Mouse (Mus musculus) midbrain, embryonic 16.5 days (tissue): Measurements from ENCODE around the gene Rgcc. TPM values are rescaled to one million over a fixed set of nuclear protein-coding genes. Genes with fewer than 3 reads are reported as not detected.

Experiments
- ATAC-seq: fragments of 200-750 bp; cut with Nextera tagmentation; 2 replicates; pipeline ENCODE4 v1.8.0; 2017; ENCODE audit warnings: moderate TSS enrichment
- H3K27ac ChIP-seq: fragments of 300-500 bp; sonication (generic); 2 replicates; pipeline ENCODE4 v1.5.1; 2014; ENCODE audit warnings: mild to moderate bottlenecking, low read length, mixed read lengths
- H3K27me3 ChIP-seq: fragments of 300-500 bp; sonication (generic); 2 replicates; pipeline ENCODE4 v1.6.1; 2014; ENCODE audit warnings: low read depth, low read length, mixed read lengths; ENCODE audit not compliant: control insufficient read depth, insufficient read depth
- H3K36me3 ChIP-seq: fragments of 300-500 bp; sonication (generic); 2 replicates; pipeline ENCODE4 v1.6.1; 2014; ENCODE audit warnings: mild to moderate bottlenecking, low read length, moderate library complexity, mixed read lengths; ENCODE audit not compliant: control insufficient read depth, insufficient read depth
- H3K4me1 ChIP-seq: fragments of 300-500 bp; sonication (generic); 2 replicates; pipeline ENCODE4 v1.6.1; 2014; ENCODE audit warnings: mild to moderate bottlenecking, low read length, mixed read lengths; ENCODE audit not compliant: control insufficient read depth, insufficient read depth
- H3K4me2 ChIP-seq: fragments of 300-500 bp; sonication (generic); 2 replicates; pipeline ENCODE4 v1.6.1; 2014; ENCODE audit warnings: mild to moderate bottlenecking, low read length, mixed read lengths
- H3K4me3 ChIP-seq: fragments of 300-500 bp; sonication (generic); 2 replicates; pipeline ENCODE4 v1.5.1; 2014; ENCODE audit warnings: low read depth, mild to moderate bottlenecking, low read length, moderate library complexity, mixed read lengths
- H3K9ac ChIP-seq: fragments of 300-500 bp; sonication (generic); 2 replicates; pipeline ENCODE4 v1.6.1; 2014; ENCODE audit warnings: low read depth, low read length, mixed read lengths
- H3K9me3 ChIP-seq: fragments of 300-500 bp; sonication (generic); replicated peaks from 2 replicates; pipeline ENCODE4 v1.6.1; 2014; ENCODE audit warnings: mild to moderate bottlenecking, low read length, mixed read lengths; ENCODE audit not compliant: control insufficient read depth, poor library complexity, severe bottlenecking
- WGBS: fragments of 180-500 bp; shearing (Covaris S2); extraction: QIAGEN DNeasy Blood & Tissue Kit; methylation state at CpG from one replicate; pipeline ENCODE4 v1.1.7; 2014; 5-methylcytosine and 5-hydroxymethylcytosine counted together
- polyA plus RNA-seq: library from polyadenylated mRNA; unstranded; fragments of >200 nt; fragmentation: Nextera tagmentation; extraction: Ambion mirVana; gene quantifications from 2 replicates; pipeline ENCODE4 v1.2.1, GENCODE M21; 2015

The Rgcc gene
- polyA plus RNA-seq, 1 experiment from 2014 or later, result 36.4 TPM

DNA sequence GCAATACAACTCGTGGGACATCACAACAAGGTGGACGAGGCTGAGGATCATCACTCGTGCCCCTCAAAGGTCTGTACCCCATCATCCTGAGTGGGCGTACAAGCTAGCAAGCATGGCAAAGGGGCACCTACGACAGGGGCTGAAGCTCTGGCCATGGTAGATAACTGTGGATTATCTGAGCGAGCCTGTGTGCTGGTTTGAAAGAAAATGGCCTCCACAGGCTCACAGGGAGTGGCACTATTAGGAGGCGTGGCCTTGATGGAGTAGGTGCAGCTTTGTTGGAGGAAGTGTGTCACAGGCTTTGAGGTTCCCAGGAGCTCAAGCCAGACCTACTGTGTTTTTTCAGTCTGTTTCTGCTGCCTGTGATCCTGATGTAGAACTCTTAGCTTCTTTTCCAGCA lies 5.7 kb upstream of the Rgcc start:
- 87% methylated on average over 7 of the region's 7 CpGs for WGBS
- no peak for ATAC-seq
- no peak overlapping the region for H3K4me2 ChIP-seq

DNA sequence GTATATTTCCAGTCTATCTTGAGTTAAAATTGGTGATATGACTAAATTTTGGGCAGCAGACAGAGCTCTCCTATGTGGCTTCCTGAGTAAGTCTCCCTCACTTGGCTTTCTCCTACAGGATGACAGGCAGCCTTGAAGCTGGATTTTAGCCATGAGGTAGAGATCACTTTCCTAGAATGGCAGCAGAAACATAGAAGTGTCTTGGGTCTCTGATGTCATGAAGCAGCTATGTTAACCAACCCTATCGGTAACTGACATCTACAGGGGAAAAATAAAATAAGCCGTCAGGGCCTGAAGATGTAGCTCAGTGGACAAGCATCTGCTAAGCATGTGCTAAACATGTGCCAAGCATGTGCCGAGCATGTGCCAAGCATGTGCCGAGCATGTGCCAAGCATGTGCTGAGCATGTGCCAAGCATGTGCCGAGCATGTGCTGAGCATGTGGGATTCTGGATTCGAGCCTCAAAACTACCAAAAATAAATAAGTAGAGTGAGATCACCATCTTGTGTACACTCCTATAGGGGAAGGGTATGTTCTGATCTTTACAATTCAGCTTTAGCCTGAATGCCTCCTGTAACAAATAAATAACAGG lies 3.5 kb upstream of the Rgcc start:
- no peak overlapping the region for H3K4me2 ChIP-seq
- H3K9ac ChIP-seq, result no peak overlapping the region
- WGBS, result 91% methylated on average over 6 of the region's 6 CpGs
- no peak overlapping the region for H3K27ac ChIP-seq
- no peak for ATAC-seq
- H3K4me3 ChIP-seq, result no peak overlapping the region
- H3K4me1 ChIP-seq, result peaks cover 9% of the 10 kb centered on the region
- no peaks in the 10 kb centered on the region for H3K36me3 ChIP-seq
- H3K9me3 ChIP-seq, result no peaks in the 10 kb centered on the region; the same call in 1 of the 2 replicates
- H3K27me3 ChIP-seq, result peaks cover under 1% of the 10 kb centered on the region; the same call in 1 of the 2 replicates

More for the DNA sequence above, 5.7 kb upstream of the Rgcc start:
- H3K9me3 ChIP-seq, result no peaks in the 10 kb centered on the region; the same call in 1 of the 2 replicates
- H3K27me3 ChIP-seq, result no peaks in the 10 kb centered on the region
- no peak overlapping the region for H3K9ac ChIP-seq
- no peaks in the 10 kb centered on the region for H3K36me3 ChIP-seq
- H3K4me3 ChIP-seq, result no peak overlapping the region
- no peak overlapping the region for H3K27ac ChIP-seq
- H3K4me1 ChIP-seq, result no peaks in the 10 kb centered on the region

DNA sequence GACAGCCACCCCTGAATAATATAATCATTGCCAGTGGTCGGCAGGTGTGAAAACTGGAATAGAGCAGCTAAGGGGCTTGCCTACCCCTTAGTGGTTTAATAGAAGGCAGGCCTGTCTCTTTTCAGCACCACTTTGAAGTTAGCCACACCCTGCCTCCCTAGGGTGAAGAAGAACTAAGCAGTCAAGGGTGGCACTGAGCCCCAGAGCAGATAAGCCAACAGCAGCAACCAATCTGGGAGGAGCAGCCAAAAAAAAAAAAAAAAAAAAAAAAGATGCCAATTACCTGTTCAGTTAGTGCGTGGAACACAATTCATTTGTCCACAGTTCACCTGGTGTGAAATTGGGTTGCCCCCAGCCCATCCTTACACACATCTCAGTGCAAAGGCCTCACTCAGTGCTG lies 1.7 kb upstream of the Rgcc start:
- H3K4me2 ChIP-seq, result no peak overlapping the region
- H3K36me3 ChIP-seq, result no peaks in the 10 kb centered on the region
- ATAC-seq, result no peak
- H3K27me3 ChIP-seq, result peaks cover 4% of the 10 kb centered on the region
- WGBS, result 76% methylated on average over 2 of the region's 2 CpGs
- H3K27ac ChIP-seq, result no peak overlapping the region
- no peak overlapping the region for H3K4me3 ChIP-seq
- H3K4me1 ChIP-seq, result peaks cover 9% of the 10 kb centered on the region
- H3K9me3 ChIP-seq, result no peaks in the 10 kb centered on the region; the same call in 1 of the 2 replicates
- H3K9ac ChIP-seq, result no peak overlapping the region

DNA sequence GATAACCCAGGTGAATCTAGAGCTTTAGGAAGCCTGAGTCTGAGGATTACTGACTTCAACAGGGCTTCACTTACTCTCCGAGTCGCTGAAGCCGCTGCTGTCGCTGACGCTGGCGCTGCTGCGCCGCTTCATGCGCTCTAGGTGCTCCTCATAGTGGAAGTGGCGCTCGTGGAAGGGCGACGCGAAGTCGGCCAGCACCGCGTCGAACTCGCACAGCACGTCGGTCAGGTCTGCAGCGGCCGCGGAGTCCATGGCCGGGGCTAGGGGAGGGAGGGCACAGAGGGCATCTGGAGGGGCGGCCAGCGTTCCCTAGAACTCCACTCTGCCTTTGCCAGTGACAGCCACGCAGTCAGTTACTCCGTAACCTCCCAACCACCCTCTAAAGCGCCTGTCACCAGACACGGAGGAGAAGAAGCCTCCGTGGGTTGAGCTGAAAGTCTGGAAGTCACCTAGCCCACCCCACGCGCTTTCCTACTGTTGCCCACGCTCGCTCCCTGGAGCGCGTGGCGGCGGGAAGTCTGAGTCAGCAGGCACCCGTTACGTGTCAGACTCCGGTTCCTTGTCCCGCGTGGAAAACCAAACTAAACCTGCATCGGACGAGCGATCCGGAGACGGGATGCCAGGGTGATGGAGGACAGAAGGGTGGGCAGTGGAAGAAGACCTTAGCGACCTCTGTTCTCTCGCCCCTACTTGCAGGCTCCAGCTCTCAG lies 649 bp downstream of the Rgcc start:
- Histone ChIP-seq H3K27ac (no peak overlapping the region), H3K36me3 (no peaks in the 10 kb centered on the region), H3K4me3 (peak overlapping the region; percentile 59), H3K4me2 (peak overlapping the region; percentile 100), H3K27me3 (peaks cover 4% of the 10 kb centered on the region), H3K4me1 (peaks cover 14% of the 10 kb centered on the region), H3K9ac (peak overlapping the region; percentile 70), H3K9me3 (no peaks in the 10 kb centered on the region; the same call in 1 of the 2 replicates)
- under 1% methylated on average over 52 of the region's 52 CpGs for whole genome bisulfite sequencing
- ATAC-seq, result peak; percentile 58

- Histone ChIP-seq H3K36me3 (no peaks in the 10 kb centered on the region), H3K4me3 (peak overlapping the region; percentile 59), H3K4me1 (peaks cover 17% of the 10 kb centered on the region), H3K9me3 (no peaks in the 10 kb centered on the region), H3K4me2 (peak overlapping the region; percentile 100), H3K27ac (no peak overlapping the region), H3K27me3 (peaks cover 4% of the 10 kb centered on the region), H3K9ac (no peak overlapping the region)
- ATAC-seq, result no peak
- 25% methylated on average over 6 of the region's 6 CpGs for WGBS
Observed at GRCm38 (mm10) chr14:79299796-79300195, 1.6 kb downstream of the Rgcc start.

- ATAC-seq, result no peak
- no peaks in the 10 kb centered on the region for H3K36me3 ChIP-seq
- H3K4me2 ChIP-seq, result peak overlapping the region; percentile 31
- H3K4me3 ChIP-seq, result peak overlapping the region; percentile 4; the same call in 1 of the 2 replicates
- H3K27ac ChIP-seq, result no peak overlapping the region
- peaks cover 17% of the 10 kb centered on the region for H3K4me1 ChIP-seq
- no peak overlapping the region for H3K9ac ChIP-seq
- no peaks in the 10 kb centered on the region for H3K9me3 ChIP-seq
- WGBS, result 63% methylated on average over 4 of the region's 4 CpGs
- H3K27me3 ChIP-seq, result peaks cover 4% of the 10 kb centered on the region
Observed at GRCm38 (mm10) chr14:79299230-79299629, 2.2 kb downstream of the Rgcc start.

GRCm38 (mm10) chr14:79298314-79298992 lies 3.0 kb downstream of the Rgcc start:
- Histone ChIP-seq H3K4me3 (no peak overlapping the region), H3K4me1 (peaks cover 19% of the 10 kb centered on the region), H3K4me2 (peak overlapping the region; percentile 31; the same call in 1 of the 2 replicates), H3K9me3 (no peaks in the 10 kb centered on the region), H3K36me3 (no peaks in the 10 kb centered on the region), H3K27me3 (peaks cover 4% of the 10 kb centered on the region), H3K9ac (no peak overlapping the region), H3K27ac (no peak overlapping the region)
- no peak for ATAC-seq
- WGBS, result 63% methylated on average over 7 of the region's 7 CpGs

GRCm38 (mm10) chr14:79296836-79297235 lies 4.6 kb downstream of the Rgcc start:
- H3K9me3 ChIP-seq, result no peaks in the 10 kb centered on the region
- WGBS, result 36% methylated on average over 5 of the region's 5 CpGs
- H3K4me3 ChIP-seq, result no peak overlapping the region
- H3K27me3 ChIP-seq, result peaks cover 4% of the 10 kb centered on the region
- ATAC-seq, result no peak
- no peak overlapping the region for H3K27ac ChIP-seq
- H3K36me3 ChIP-seq, result no peaks in the 10 kb centered on the region
- H3K4me1 ChIP-seq, result peaks cover 19% of the 10 kb centered on the region
- no peak overlapping the region for H3K9ac ChIP-seq
- no peak overlapping the region for H3K4me2 ChIP-seq

DNA sequence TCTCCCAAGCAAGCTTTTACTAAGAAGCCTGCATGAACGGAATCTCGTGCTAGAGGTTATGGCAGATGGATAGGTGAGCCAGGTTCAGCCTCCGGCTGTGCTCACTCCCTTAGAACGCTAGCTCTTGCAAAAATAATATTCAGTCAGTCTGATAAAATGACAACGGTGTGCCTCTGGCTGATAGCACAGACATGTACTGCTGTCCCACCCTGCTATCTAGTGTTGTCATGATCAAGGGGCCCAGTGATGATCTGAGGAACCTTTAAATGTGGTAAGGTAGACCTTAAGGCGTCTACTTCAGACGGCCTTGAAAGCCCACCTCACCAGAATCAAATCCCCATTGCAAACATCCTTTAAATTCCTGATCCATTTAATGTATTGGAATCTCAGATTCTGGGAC lies 5.2 kb downstream of the Rgcc start:
- 64% methylated on average over 7 of the region's 7 CpGs for WGBS
- H3K27ac ChIP-seq, result no peak overlapping the region

More for the DNA sequence above, 5.2 kb downstream of the Rgcc start:
- no peak for ATAC-seq
- Histone ChIP-seq H3K27me3 (peaks cover 4% of the 10 kb centered on the region), H3K9ac (no peak overlapping the region), H3K4me3 (no peak overlapping the region), H3K4me1 (peaks cover 19% of the 10 kb centered on the region), H3K4me2 (peak overlapping the region; percentile 7; the same call in 1 of the 2 replicates), H3K9me3 (no peaks in the 10 kb centered on the region), H3K36me3 (no peaks in the 10 kb centered on the region)
